Mouse (Mus musculus) layer of hippocampus, postnatal 25 days (tissue): ENCODE measurements around the gene Cfap161. TPM values are rescaled to one million over a fixed set of nuclear protein-coding genes. Genes with fewer than 3 reads are reported as not detected.
A peak's percentile ranks its signal among the peaks of the same experiment; 100 is the strongest.

ENCODE experiments used
- DNase-seq, 2 experiments: peaks; one replicate each; pipeline ENCODE4 v3.0.0; 2022; ENCODE audit warnings: mixed read lengths in 2 of 2, low spot score in 1 of 2; ENCODE audit errors: extremely low spot score in 1 of 2
- total RNA-seq, 2 experiments: library from RNA; stranded (reverse); gene quantifications; 2 replicates each; pipeline ENCODE4 v1.2.3; 2021

Cfap161 gene
- total RNA-seq, 2 experiments from 2014 or later = 0.86 to 0.87 TPM

- no peak for DNase-seq
These were observed 52.0 kb downstream of the Cfap161 start for GRCm38 (mm10) chr7:83742690-83743089.

- DNase-seq = no peak
These were observed 52.7 kb downstream of the Cfap161 start for GRCm38 (mm10) chr7:83742026-83742425.

- DNase-seq = no peak
These were observed 54.9 kb downstream of the Cfap161 start for GRCm38 (mm10) chr7:83739680-83740310.

GRCm38 (mm10) chr7:83738623-83739462 is 55.8 kb downstream of the Cfap161 start:
- DNase-seq = no peak

DNA sequence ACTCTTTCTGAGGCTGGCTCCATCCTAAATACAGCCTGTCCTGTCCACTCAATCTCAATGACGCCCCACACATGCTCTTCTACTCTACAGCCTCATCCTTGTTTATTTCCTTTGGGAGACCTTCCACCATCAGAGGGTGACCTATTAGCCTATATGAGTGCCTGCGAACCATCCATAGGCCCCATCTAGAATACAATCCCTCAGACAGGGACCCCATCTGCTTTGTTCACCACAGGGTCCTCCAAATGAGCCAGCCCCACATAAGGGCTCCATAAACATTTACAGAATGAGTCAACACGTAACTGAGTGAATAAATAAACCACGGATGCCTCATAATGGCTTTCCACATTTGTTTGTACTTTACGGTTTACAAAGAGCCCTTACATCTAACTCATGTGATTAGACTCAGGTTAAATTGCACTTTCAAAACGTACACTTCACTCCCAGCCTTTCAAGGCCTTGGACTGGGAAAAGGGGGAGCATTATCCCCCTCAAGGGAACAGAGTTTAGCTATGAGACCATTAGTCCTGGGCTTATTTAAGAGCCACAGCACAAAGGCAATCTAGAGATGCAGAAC is 56.7 kb downstream of the Cfap161 start:
- DNase-seq = no peak

DNA sequence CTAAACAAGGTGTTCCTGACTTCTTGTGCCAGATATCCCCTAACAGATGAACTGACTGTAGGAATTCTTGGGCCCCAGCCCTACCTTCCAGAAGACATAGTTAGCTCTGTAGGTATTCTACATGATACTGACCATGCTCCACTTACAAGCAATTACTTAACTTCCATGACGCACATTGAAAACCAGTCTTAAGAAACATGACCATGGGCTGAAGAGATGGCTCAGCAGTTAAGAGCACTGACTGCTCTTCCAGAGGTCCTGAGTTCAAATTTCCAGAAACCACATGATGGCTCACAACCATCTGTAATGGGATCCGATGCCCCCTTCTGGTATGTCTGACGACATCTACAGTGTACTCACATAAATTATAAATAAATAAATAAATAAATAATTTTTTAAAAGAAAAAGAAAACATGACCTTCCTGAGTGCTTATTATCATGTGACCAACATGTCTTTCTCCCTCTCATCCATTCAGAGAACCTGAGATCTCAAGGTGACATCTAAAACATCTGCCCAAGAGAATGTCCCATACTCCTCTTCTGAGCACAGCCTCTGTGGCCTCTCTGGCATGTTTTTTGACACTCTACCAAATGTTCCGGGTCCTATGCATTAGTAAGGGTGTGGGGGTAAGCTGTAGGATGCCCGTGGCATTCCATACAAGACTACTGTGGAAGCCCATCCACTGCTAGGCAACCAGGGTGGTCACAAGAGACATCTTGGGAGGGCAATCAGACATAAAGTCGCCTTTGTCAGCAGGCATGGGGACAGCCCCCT is 58.2 kb downstream of the Cfap161 start:
- no peak for DNase-seq

DNA sequence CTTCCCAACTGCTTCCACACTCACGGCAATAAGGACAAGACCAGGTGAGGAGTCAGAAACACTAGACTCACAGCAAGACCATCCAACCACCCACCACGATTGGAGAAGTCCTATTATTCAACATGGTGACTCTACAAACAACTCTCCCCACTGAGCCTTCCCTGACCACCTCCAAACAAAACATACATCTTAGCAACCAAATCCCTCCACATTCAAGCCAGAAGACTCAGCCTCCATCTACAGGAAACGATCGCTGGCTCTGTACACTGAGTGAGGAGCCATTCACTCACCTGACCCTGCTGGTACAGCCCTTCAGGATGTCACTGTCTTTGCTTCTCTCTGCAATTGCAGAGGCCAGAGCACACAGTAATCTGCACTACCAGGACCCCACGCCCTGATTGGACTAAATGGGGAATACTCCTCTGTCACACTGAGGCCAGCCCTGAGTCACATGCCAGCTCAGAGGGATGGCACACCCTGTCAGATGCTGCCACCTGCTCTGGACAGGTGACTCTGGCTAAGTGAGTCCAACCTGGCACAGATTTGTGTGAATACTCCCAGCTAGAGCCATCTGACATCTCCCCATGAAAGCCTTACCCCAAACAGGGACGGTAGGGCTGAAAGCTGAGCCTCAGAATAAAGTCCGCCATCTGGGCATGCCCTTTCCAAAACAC is 59.4 kb downstream of the Cfap161 start:
- DNase-seq = no peak

- DNase-seq = no peak
These were observed 60.0 kb downstream of the Cfap161 start for GRCm38 (mm10) chr7:83734671-83735082.

DNA sequence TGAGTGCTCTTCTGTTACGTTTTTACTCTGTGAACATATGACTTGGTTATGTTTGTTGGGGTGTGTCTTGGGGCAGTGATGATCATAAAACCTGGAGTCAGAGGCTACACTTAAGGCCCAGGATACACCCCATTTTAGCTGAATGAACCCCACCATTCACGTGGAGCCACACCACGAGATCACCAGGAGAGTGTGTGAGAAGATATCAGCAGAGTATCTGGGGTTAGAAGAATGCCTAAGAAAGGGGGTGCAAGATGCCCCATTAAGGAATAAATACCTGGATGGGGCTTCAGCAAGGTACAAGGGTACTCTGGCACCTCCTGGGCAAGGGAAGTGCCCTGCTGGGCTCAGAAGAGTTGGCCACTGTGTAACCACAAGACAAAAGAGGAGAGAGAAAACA is 60.4 kb downstream of the Cfap161 start:
- DNase-seq = no peak

DNA sequence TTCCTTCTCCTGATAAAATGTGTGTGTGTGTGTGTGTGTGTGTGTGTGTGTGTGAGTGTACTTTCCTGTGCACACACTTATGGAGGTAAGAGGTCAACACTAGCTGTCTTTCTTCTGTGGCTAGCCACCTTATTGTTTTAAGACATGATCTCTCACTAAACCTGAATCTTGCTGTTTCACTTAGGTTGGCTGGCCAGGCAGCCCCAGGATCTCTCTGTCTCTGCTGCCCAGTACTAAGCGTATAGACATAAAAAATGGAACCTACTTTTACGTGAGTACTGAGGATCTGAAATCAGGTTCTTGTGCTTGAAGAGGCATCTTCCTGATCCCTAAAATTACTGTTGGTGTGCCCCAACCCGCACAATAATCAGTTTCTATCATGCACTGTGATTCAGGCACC is 61.9 kb downstream of the Cfap161 start:
- no peak for DNase-seq

DNA sequence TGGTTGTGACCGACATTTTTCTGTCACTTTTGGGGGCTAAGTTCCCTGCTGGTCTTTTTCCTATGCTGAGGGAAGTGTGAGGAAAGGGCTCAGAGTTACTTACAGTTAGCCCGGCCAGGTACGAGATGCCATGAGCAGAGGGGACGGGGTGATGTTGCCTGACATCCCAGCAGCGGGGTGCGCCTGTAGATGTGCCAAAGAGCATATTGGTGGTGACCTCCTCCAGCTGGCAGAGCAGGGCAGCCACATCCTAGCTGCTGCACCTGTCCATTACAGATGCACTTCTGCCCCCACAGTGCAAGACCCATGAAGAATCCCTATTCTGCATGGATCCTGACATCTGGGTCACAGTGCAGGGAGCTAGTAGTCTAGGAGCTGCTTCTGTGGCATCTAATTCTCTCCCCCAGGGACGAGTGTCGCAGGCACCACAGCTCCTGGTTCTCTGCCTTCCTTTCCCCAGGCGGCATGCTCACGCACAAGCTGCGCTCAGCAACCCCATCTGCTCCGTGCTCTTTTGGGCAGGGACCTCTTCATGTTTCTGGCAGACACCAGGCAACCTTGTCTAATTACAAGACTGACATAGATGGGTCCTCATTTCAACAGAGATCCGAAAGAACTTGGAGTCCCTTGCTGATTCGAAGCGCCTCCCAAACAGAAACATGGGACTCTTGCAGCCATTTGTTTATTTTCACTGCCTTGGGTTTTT is 62.6 kb downstream of the Cfap161 start:
- peak in 1 of 2 experiments; percentile 46 for DNase-seq

GRCm38 (mm10) chr7:83731297-83731696 is 63.4 kb downstream of the Cfap161 start:
- no peak for DNase-seq

- DNase-seq = no peak
These were observed 67.6 kb downstream of the Cfap161 start for GRCm38 (mm10) chr7:83726936-83727632.

DNA sequence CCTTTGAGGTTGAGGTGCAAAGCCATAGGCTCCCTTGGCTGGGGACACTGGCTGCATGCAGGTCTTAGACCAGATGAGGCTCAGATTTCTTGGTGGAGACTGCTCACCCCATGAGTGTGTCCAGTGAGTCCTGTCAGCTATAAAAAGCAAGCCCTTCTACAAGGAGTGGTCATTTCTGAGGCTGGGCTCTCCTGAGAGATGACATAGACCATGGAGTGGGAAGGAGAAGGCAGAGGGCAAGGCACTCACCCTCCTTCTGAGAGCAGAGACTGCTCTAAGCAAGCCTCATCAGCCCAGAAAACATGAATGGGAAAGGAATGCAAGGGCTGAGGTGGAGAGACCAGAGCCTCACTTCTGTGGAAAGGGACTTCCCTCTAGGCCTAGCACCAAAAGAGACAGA is 68.9 kb downstream of the Cfap161 start:
- DNase-seq = no peak

- DNase-seq = no peak
These were observed 70.1 kb downstream of the Cfap161 start for GRCm38 (mm10) chr7:83724541-83724940.
